Comparison of ENCODE assay signal across 13 mouse cellular contexts in genomic region chr8:111746582-111747465, GRCm38 (mm10). TPM values are rescaled to one million over a fixed set of nuclear protein-coding genes. Genes with fewer than 3 reads are reported as not detected.
DNase-seq lines count a peak whose midpoint lies in the region; ATAC-seq lines count a peak whose summit lies in the region.
"Had no signal": no experiment of that assay in that cellular context is flagged by ENCODE, and none has a peak within 500 bp of the region (broad histone marks: within the 10 kb centered on the region; RNA-seq: fewer than 3 reads in every experiment).

No protein-coding gene starts in this region.

- H3K4me2 ChIP-seq in forebrain, embryonic 14.5 days (ENCODE audit: low read length): no peak overlapping the region
- peak overlapping the region; percentile 58; the same call in 1 of the 2 replicates for H3K4me2 ChIP-seq in kidney, embryonic 16.5 days (replicated peaks; ENCODE audit: low read depth, low read length)
- no peak overlapping the region for H3K4me2 ChIP-seq in stomach, embryonic 15.5 days
- no peak overlapping the region for H3K4me2 ChIP-seq in liver, embryonic 11.5 days

- WGBS in forebrain, embryonic 10.5 days: 88% methylated on average over 13 of the region's 13 CpGs
- 85% methylated on average over 13 of the region's 13 CpGs for WGBS in forebrain, embryonic 14.5 days
- WGBS in kidney, embryonic 16.5 days: 35% methylated on average over 13 of the region's 13 CpGs
- WGBS in stomach, embryonic 15.5 days: 58% methylated on average over 13 of the region's 13 CpGs
- 65% methylated on average over 13 of the region's 13 CpGs for WGBS in liver, embryonic 11.5 days

- no peak overlapping the region for H3K27ac ChIP-seq in forebrain, embryonic 10.5 days
- no peak overlapping the region for H3K27ac ChIP-seq in forebrain, embryonic 14.5 days (ENCODE audit: low read depth, low read length)
- no peak overlapping the region for H3K27ac ChIP-seq in kidney, embryonic 16.5 days (ENCODE audit: low read length)
- H3K27ac ChIP-seq in stomach, embryonic 15.5 days: peak overlapping the region; percentile 93
- H3K27ac ChIP-seq in liver, embryonic 11.5 days (ENCODE audit: low read depth, low read length): no peak overlapping the region

- H3K27me3 ChIP-seq in forebrain, embryonic 10.5 days (ENCODE audit: poor library complexity, severe bottlenecking): peaks cover 19% of the 10 kb centered on the region
- H3K27me3 ChIP-seq in forebrain, embryonic 14.5 days (replicated peaks; ENCODE audit: control insufficient read depth, insufficient read depth, low read length): no peaks in the 10 kb centered on the region
- no peaks in the 10 kb centered on the region for H3K27me3 ChIP-seq in kidney, embryonic 16.5 days (ENCODE audit: insufficient read depth, low read length)
- H3K27me3 ChIP-seq in stomach, embryonic 15.5 days (replicated peaks): no peaks in the 10 kb centered on the region
- H3K27me3 ChIP-seq in liver, embryonic 11.5 days (replicated peaks; ENCODE audit: control insufficient read depth, insufficient read depth, low read length): peaks cover 29% of the 10 kb centered on the region
- H3K27me3 ChIP-seq: forebrain, embryonic 13.5 days had no signal

- H3K36me3 ChIP-seq in forebrain, embryonic 10.5 days (replicated peaks): no peaks in the 10 kb centered on the region
- H3K36me3 ChIP-seq in forebrain, embryonic 14.5 days (ENCODE audit: control insufficient read depth, insufficient read depth, low read length): no peaks in the 10 kb centered on the region
- H3K36me3 ChIP-seq in kidney, embryonic 16.5 days (ENCODE audit: insufficient read depth, low read length): no peaks in the 10 kb centered on the region
- no peaks in the 10 kb centered on the region for H3K36me3 ChIP-seq in stomach, embryonic 15.5 days
- H3K36me3 ChIP-seq in liver, embryonic 11.5 days (ENCODE audit: control insufficient read depth, insufficient read depth, low read length): no peaks in the 10 kb centered on the region

- peak overlapping the region; percentile 41; the same call in 1 of the 2 replicates for H3K4me3 ChIP-seq in forebrain, embryonic 10.5 days
- H3K4me3 ChIP-seq in forebrain, embryonic 14.5 days (ENCODE audit: low read depth, low read length): no peak overlapping the region
- H3K4me3 ChIP-seq in kidney, embryonic 16.5 days (ENCODE audit: low read length): no peak overlapping the region
- H3K4me3 ChIP-seq in stomach, embryonic 15.5 days (replicated peaks): no peak overlapping the region
- no peak overlapping the region for H3K4me3 ChIP-seq in liver, embryonic 11.5 days (ENCODE audit: low read depth, low read length)

- H3K9me3 ChIP-seq in forebrain, embryonic 10.5 days: no peaks in the 10 kb centered on the region
- H3K9me3 ChIP-seq in forebrain, embryonic 14.5 days (replicated peaks; ENCODE audit: control insufficient read depth, low read length): no peaks in the 10 kb centered on the region
- H3K9me3 ChIP-seq in kidney, embryonic 16.5 days (ENCODE audit: low read length): no peaks in the 10 kb centered on the region
- H3K9me3 ChIP-seq in stomach, embryonic 15.5 days: no peaks in the 10 kb centered on the region
- no peaks in the 10 kb centered on the region for H3K9me3 ChIP-seq in liver, embryonic 11.5 days (ENCODE audit: control insufficient read depth, low read length)
- H3K9me3 ChIP-seq: forebrain, embryonic 13.5 days had no signal

- no peak for DNase-seq in forebrain, embryonic 10.5 days (ENCODE audit: extremely low spot score, low spot score)
- DNase-seq in forebrain, embryonic 14.5 days (ENCODE audit: low spot score): no peak
- no peak for DNase-seq in kidney, postnatal 36 days
- DNase-seq in adrenal gland, postnatal 14 days: peak; percentile 75
- no peak for DNase-seq in liver, embryonic 11.5 days (ENCODE audit: low spot score)
- no peak for DNase-seq in lung, adult 18-20 months
- DNase-seq: left cerebral cortex, postnatal 4 days; lung, postnatal 36 days had no signal

- peaks cover 50% of the 10 kb centered on the region for H3K4me1 ChIP-seq in forebrain, embryonic 10.5 days
- H3K4me1 ChIP-seq in forebrain, embryonic 14.5 days (ENCODE audit: control insufficient read depth, insufficient read depth, low read length): peaks cover 30% of the 10 kb centered on the region
- peaks cover 42% of the 10 kb centered on the region for H3K4me1 ChIP-seq in kidney, embryonic 16.5 days (ENCODE audit: insufficient read depth, low read length)
- peaks cover 36% of the 10 kb centered on the region for H3K4me1 ChIP-seq in stomach, embryonic 15.5 days
- peaks cover 22% of the 10 kb centered on the region for H3K4me1 ChIP-seq in liver, embryonic 11.5 days (replicated peaks; ENCODE audit: control insufficient read depth, insufficient read depth, low read length)

- no peak for ATAC-seq in forebrain, embryonic 14.5 days
- no peak for ATAC-seq in kidney, embryonic 16.5 days (ENCODE audit: low FRiP score, low TSS enrichment)
- no peak for ATAC-seq in stomach, embryonic 15.5 days (ENCODE audit: insufficient read depth, low FRiP score, low read depth)
- no peak for ATAC-seq in liver, embryonic 11.5 days (replicated peaks; ENCODE audit: low FRiP score)
- ATAC-seq: CD4-positive, CD25-positive, alpha-beta regulatory T cell, adult 4 months had no signal

- no peak overlapping the region for H3K9ac ChIP-seq in forebrain, embryonic 14.5 days (ENCODE audit: low read length)
- H3K9ac ChIP-seq in kidney, embryonic 16.5 days (replicated peaks; ENCODE audit: low read length): no peak overlapping the region
- H3K9ac ChIP-seq in stomach, embryonic 15.5 days: no peak overlapping the region
- no peak overlapping the region for H3K9ac ChIP-seq in liver, embryonic 11.5 days (ENCODE audit: low read depth, low read length)

RNA-seq across cellular contexts. Expression of gene Bcar1, which starts 3.2 kb away (rescaled TPM):
- polyA plus RNA-seq in forebrain, embryonic 10.5 days (2016; fragmentation: Nextera tagmentation; extraction: Ambion mirVana): 46.6 and 49.9 TPM in 2 replicates
- polyA plus RNA-seq in forebrain, embryonic 14.5 days (2014; fragmentation: Nextera tagmentation; extraction: Ambion mirVana): 41.2 and 44.2 TPM in 2 replicates
- polyA plus RNA-seq in kidney, embryonic 16.5 days (2015; fragmentation: Nextera tagmentation; extraction: Ambion mirVana): 49.6 and 60.1 TPM in 2 replicates
- total RNA-seq in adrenal gland, postnatal 14 days (2021): 59.6 and 67.1 TPM in 2 replicates
- polyA plus RNA-seq in stomach, embryonic 15.5 days (2015; fragmentation: Nextera tagmentation; extraction: Ambion mirVana): 38.7 and 39.7 TPM in 2 replicates
- 26.1 and 27.8 TPM in 2 replicates for polyA plus RNA-seq in liver, embryonic 11.5 days (2014; fragmentation: Nextera tagmentation; extraction: Ambion mirVana)

RNA-seq across cellular contexts. Expression of gene Ctrb1, which starts 56.0 kb away (rescaled TPM):
- polyA plus RNA-seq in forebrain, embryonic 10.5 days (2016; fragmentation: Nextera tagmentation; extraction: Ambion mirVana): not detected in 2 replicates
- polyA plus RNA-seq in forebrain, embryonic 14.5 days (2014; fragmentation: Nextera tagmentation; extraction: Ambion mirVana): not detected in 2 replicates
- 0.35 TPM in 1 of 2 replicates, not detected in the other for polyA plus RNA-seq in kidney, embryonic 16.5 days (2015; fragmentation: Nextera tagmentation; extraction: Ambion mirVana)
- total RNA-seq in adrenal gland, postnatal 14 days (2021): 0.41 TPM in 1 of 2 replicates, not detected in the other
- polyA plus RNA-seq in stomach, embryonic 15.5 days (2015; fragmentation: Nextera tagmentation; extraction: Ambion mirVana): 3,283 and 4,119 TPM in 2 replicates
- polyA plus RNA-seq in liver, embryonic 11.5 days (2014; fragmentation: Nextera tagmentation; extraction: Ambion mirVana): not detected in 2 replicates
- total RNA-seq: left cerebral cortex, postnatal 4 days had no signal
- polyA plus RNA-seq: CD4-positive, CD25-positive, alpha-beta regulatory T cell, adult 4 months; hindbrain, embryonic 16.5 days had no signal

Comparison
In these comparisons a context has a peak if more than half of its experiments do, and no peak if none do; other contexts are left out.
1. RNA of gene Ctrb1, which starts 56.0 kb away (polyA plus RNA-seq): 3,283 to 4,119 TPM in stomach, embryonic 15.5 days; not detected in forebrain, embryonic 10.5 days, not detected in forebrain, embryonic 14.5 days, 0.35 TPM in kidney, embryonic 16.5 days and not detected in liver, embryonic 11.5 days; every median in the first group is over 1,000 times any median in the second.